In the genomic region with DNA sequence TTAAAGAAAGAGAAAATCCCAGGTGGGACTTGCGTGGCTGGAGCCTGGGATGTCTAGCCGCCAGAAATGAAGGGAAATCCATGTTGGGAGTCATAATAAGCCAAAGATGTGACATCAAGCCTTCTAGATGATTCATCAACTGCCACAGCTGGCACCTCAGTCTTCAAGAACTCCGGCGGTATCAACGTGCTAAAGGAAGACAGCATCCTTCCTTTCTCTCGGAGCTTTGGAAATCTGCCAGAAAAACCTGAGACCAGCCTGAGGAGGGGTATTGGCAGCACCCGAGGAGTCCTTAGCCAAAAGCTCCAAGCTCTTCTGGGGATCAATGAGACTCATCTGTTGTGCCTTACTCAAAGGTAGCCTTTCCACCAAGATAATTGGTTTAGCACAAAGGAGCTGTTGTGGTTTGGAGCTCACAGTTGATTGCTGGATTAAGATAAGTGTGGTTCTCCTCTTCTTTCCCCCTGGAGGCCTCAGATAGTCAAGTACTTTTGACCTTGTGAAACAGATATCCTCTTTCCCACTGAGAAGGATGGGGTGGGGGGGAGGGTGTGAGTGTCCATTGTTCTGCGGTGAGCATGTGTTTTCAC, we compare ENCODE assay signal across 21 mouse cellular contexts. TPM values are rescaled to one million over a fixed set of nuclear protein-coding genes. Genes with fewer than 3 reads are reported as not detected.
DNase-seq lines count a peak whose midpoint lies in the region; ATAC-seq and TF ChIP-seq lines count a peak whose summit lies in the region.
"Had no signal": no experiment of that assay in that cellular context is flagged by ENCODE, and none has a peak within 500 bp of the region (broad histone marks: within the 10 kb centered on the region; RNA-seq: fewer than 3 reads in every experiment).

No protein-coding gene starts in this region.

- H3K9me3 ChIP-seq in G1E (replicated peaks): no peaks in the 10 kb centered on the region
- H3K9me3 ChIP-seq in liver, embryonic 13.5 days (replicated peaks): no peaks in the 10 kb centered on the region
- H3K9me3 ChIP-seq in forebrain, embryonic 12.5 days: no peaks in the 10 kb centered on the region
- H3K9me3 ChIP-seq: limb, embryonic 12.5 days; megakaryocyte, embryonic 14.5 days; neural tube, embryonic 12.5 days had no signal

- no peak for TF ChIP-seq CTCF in G1E (IDR thresholded peaks at IDR 0.05; ENCODE audit: low read depth, low read length)
- TF ChIP-seq CTCF in left cerebral cortex, adult 2 months (IDR thresholded peaks at IDR 0.05): no peak

- WGBS in liver, embryonic 13.5 days (ENCODE audit: insufficient replicate concordance): 21% methylated on average over 8 of the region's 8 CpGs
- 63% methylated on average over 8 of the region's 8 CpGs for WGBS in forebrain, embryonic 12.5 days

- peak; percentile 92 for ATAC-seq in G1E (ENCODE audit: extremely low read depth, insufficient number of reproducible peaks, low FRiP score, poor library complexity, severe bottlenecking)
- peak; percentile 85 for ATAC-seq in liver, embryonic 13.5 days (ENCODE audit: low read depth)
- ATAC-seq in forebrain, embryonic 12.5 days (ENCODE audit: low FRiP score): no peak
- ATAC-seq: CD4-positive, CD25-positive, alpha-beta regulatory T cell, adult 4 months; forebrain, postnatal 0 days; inflammation-experienced regulatory T-cells, adult 6 months; lung, postnatal 0 days had no signal

- intact Hi-C loops in left cerebral cortex, adult 2 months (cut with DNase I): no loop called here

- H3K9ac ChIP-seq in liver, embryonic 13.5 days: 0 out of 2 replicates have a peak overlapping the region, but pooled peaks have one; percentile 27
- H3K9ac ChIP-seq in forebrain, embryonic 12.5 days: no peak overlapping the region
- H3K9ac ChIP-seq: forebrain, postnatal 0 days; limb, embryonic 12.5 days; neural tube, embryonic 12.5 days had no signal

- H3K27ac ChIP-seq in liver, embryonic 13.5 days: peak overlapping the region; percentile 65
- H3K27ac ChIP-seq in forebrain, embryonic 12.5 days: no peak overlapping the region
- H3K27ac ChIP-seq in left cerebral cortex, adult 2 months: no peak overlapping the region
- H3K27ac ChIP-seq: limb, embryonic 12.5 days; neural tube, embryonic 12.5 days had no signal

- peak overlapping the region; percentile 33; the same call in 1 of the 2 replicates for H3K4me3 ChIP-seq in G1E (ENCODE audit: low read depth, low read length)
- no peak overlapping the region for H3K4me3 ChIP-seq in liver, embryonic 13.5 days (replicated peaks)
- H3K4me3 ChIP-seq in forebrain, embryonic 12.5 days (replicated peaks): no peak overlapping the region
- no peak overlapping the region for H3K4me3 ChIP-seq in left cerebral cortex, adult 2 months
- H3K4me3 ChIP-seq: limb, embryonic 12.5 days; megakaryocyte, embryonic 14.5 days; neural tube, embryonic 12.5 days had no signal

- no peaks in the 10 kb centered on the region for H3K27me3 ChIP-seq in G1E (ENCODE audit: insufficient read depth, low read length)
- no peaks in the 10 kb centered on the region for H3K27me3 ChIP-seq in liver, embryonic 13.5 days
- H3K27me3 ChIP-seq in forebrain, embryonic 12.5 days: no peaks in the 10 kb centered on the region; the same call in 1 of the 2 replicates
- H3K27me3 ChIP-seq: limb, embryonic 12.5 days; megakaryocyte, embryonic 14.5 days; neural tube, embryonic 12.5 days had no signal

- peak; percentile 6 for DNase-seq in 3134 (ENCODE audit: extremely low read depth, insufficient read length, low spot score)
- peak; percentile 61 for DNase-seq in G1E (ENCODE audit: low spot score)
- DNase-seq in c-Kit-positive CD71-negative TER-119-negative erythroid progenitor cells, embryonic 14.5 days (ENCODE audit: low read depth): peak; percentile 14
- peak; percentile 36 for DNase-seq in liver, embryonic 13.5 days
- no peak for DNase-seq in left cerebral cortex, adult 2 months (ENCODE audit: extremely low spot score in 1 of 2, low spot score in 2 of 2)
- DNase-seq in urinary bladder, postnatal 36 days (ENCODE audit: low spot score in 2 of 2): no peak
- DNase-seq in gastrocnemius, adult 18-20 months (ENCODE audit: low spot score): no peak
- DNase-seq: adrenal gland, postnatal 36 days; cerebellum, adult 11 months; cerebellum, postnatal 36 days; forebrain, postnatal 0 days; kidney, adult 8-10 months; kidney, postnatal 4 days; right cerebral cortex, postnatal 14 days had no signal

- peak overlapping the region; percentile 3; the same call in 1 of the 2 replicates for H3K4me2 ChIP-seq in liver, embryonic 13.5 days
- H3K4me2 ChIP-seq in forebrain, embryonic 12.5 days: no peak overlapping the region
- H3K4me2 ChIP-seq: limb, embryonic 12.5 days; neural tube, embryonic 12.5 days had no signal

- H3K36me3 ChIP-seq in G1E (replicated peaks): no peaks in the 10 kb centered on the region
- H3K36me3 ChIP-seq in liver, embryonic 13.5 days: no peaks in the 10 kb centered on the region
- H3K36me3 ChIP-seq in forebrain, embryonic 12.5 days (replicated peaks): no peaks in the 10 kb centered on the region
- H3K36me3 ChIP-seq: limb, embryonic 12.5 days; neural tube, embryonic 12.5 days had no signal

- H3K4me1 ChIP-seq in G1E (ENCODE audit: insufficient read depth, low read depth, low read length): peaks cover 79% of the 10 kb centered on the region
- H3K4me1 ChIP-seq in liver, embryonic 13.5 days (replicated peaks): peaks cover 27% of the 10 kb centered on the region
- H3K4me1 ChIP-seq in forebrain, embryonic 12.5 days: peaks cover 17% of the 10 kb centered on the region
- H3K4me1 ChIP-seq: neural tube, embryonic 12.5 days had no signal

RNA-seq across cellular contexts. Expression of gene Enpp1, which starts 46.5 kb away (rescaled TPM):
- total RNA-seq in G1E (2014; fragmentation: Nextera tagmentation): 0.23 and 0.53 TPM in 2 replicates
- 0.06 and 0.16 TPM in 2 replicates for total RNA-seq in G1E (2017)
- 0.01 TPM in 1 of 2 replicates, not detected in the other for polyA plus RNA-seq in G1E (2012)
- polyA plus RNA-seq in liver, embryonic 13.5 days (2015; fragmentation: Nextera tagmentation; extraction: Ambion mirVana): 1.6 and 2.0 TPM in 2 replicates
- 1.2 and 1.3 TPM in 2 replicates for polyA plus RNA-seq in forebrain, embryonic 12.5 days (2016; fragmentation: Nextera tagmentation; extraction: Ambion mirVana)
- total RNA-seq in left cerebral cortex, adult 2 months (2021): 1 to 10 TPM; 3.7 to 4.9 TPM
- total RNA-seq in gastrocnemius, adult 18-20 months (2021): 1 to 10 TPM; 3.1 to 3.2 TPM

Comparison
In these comparisons a context has a peak if more than half of its experiments do, and no peak if none do; other contexts are left out.
1. DNase-seq: peak in 3134 (single experiment), G1E (single experiment), c-Kit-positive CD71-negative TER-119-negative erythroid progenitor cells, embryonic 14.5 days (single experiment) and liver, embryonic 13.5 days (single experiment); none in left cerebral cortex, adult 2 months (0 of 2), urinary bladder, postnatal 36 days (0 of 2) and gastrocnemius, adult 18-20 months (single experiment).